Mouse (Mus musculus): ENCODE results near the gene Pde4d. TPM values are rescaled to one million over a fixed set of nuclear protein-coding genes. Genes with fewer than 3 reads are reported as not detected.

Gene Pde4d
- polyA plus RNA-seq, 1 experiment from 2014 or later: 13.6 TPM

- Histone ChIP-seq H3K4me3 (ENCODE audit: low read depth, low read length) (no peak overlapping the region), H3K36me3 (ENCODE audit: control insufficient read depth, insufficient read depth, low read length) (no peaks in the 10 kb centered on the region), H3K4me1 (ENCODE audit: control insufficient read depth, insufficient read depth, low read length) (no peaks in the 10 kb centered on the region), H3K4me2 (ENCODE audit: low read depth, low read length) (no peak overlapping the region), H3K9ac (ENCODE audit: low read depth, low read length) (no peak overlapping the region), H3K27me3 (replicated peaks; ENCODE audit: control insufficient read depth, insufficient read depth, low read length) (no peaks in the 10 kb centered on the region), H3K27ac (replicated peaks; ENCODE audit: low read depth, low read length) (no peak overlapping the region), H3K9me3 (ENCODE audit: control insufficient read depth, low read length) (no peaks in the 10 kb centered on the region)
- DNase-seq (ENCODE audit: low spot score) (no peak), ATAC-seq (ENCODE audit: low read depth) (no peak)
- WGBS: 93% methylated on average over 16 of the region's 16 CpGs
Measured at GRCm38 (mm10) chr13:109208607-109209006, 758.9 kb downstream of the Pde4d start.

- Histone ChIP-seq H3K4me2 (ENCODE audit: low read depth, low read length) (no peak overlapping the region), H3K27me3 (replicated peaks; ENCODE audit: control insufficient read depth, insufficient read depth, low read length) (no peaks in the 10 kb centered on the region), H3K4me3 (ENCODE audit: low read depth, low read length) (no peak overlapping the region), H3K9me3 (ENCODE audit: control insufficient read depth, low read length) (no peaks in the 10 kb centered on the region), H3K27ac (replicated peaks; ENCODE audit: low read depth, low read length) (no peak overlapping the region), H3K4me1 (ENCODE audit: control insufficient read depth, insufficient read depth, low read length) (no peaks in the 10 kb centered on the region), H3K9ac (ENCODE audit: low read depth, low read length) (no peak overlapping the region), H3K36me3 (ENCODE audit: control insufficient read depth, insufficient read depth, low read length) (no peaks in the 10 kb centered on the region)
- 65% methylated on average over 6 of the region's 6 CpGs for WGBS
- ATAC-seq (ENCODE audit: low read depth) (no peak), DNase-seq (ENCODE audit: low spot score) (no peak)
Measured at GRCm38 (mm10) chr13:109209413-109209812, 759.7 kb downstream of the Pde4d start.

GRCm38 (mm10) chr13:109210403-109210802 lies 760.7 kb downstream of the Pde4d start:
- no peaks in the 10 kb centered on the region for H3K4me1 ChIP-seq (ENCODE audit: control insufficient read depth, insufficient read depth, low read length)
- 5% methylated on average over 4 of the region's 4 CpGs for WGBS
- ATAC-seq (ENCODE audit: low read depth) (no peak), DNase-seq (ENCODE audit: low spot score) (peak; percentile 71)
- no peaks in the 10 kb centered on the region for H3K36me3 ChIP-seq (ENCODE audit: control insufficient read depth, insufficient read depth, low read length)
- H3K9ac ChIP-seq (ENCODE audit: low read depth, low read length): no peak overlapping the region
- H3K4me3 ChIP-seq (ENCODE audit: low read depth, low read length): no peak overlapping the region
- H3K9me3 ChIP-seq (ENCODE audit: control insufficient read depth, low read length): no peaks in the 10 kb centered on the region
- no peak overlapping the region for H3K4me2 ChIP-seq (ENCODE audit: low read depth, low read length)
- H3K27me3 ChIP-seq (replicated peaks; ENCODE audit: control insufficient read depth, insufficient read depth, low read length): no peaks in the 10 kb centered on the region
- no peak overlapping the region for H3K27ac ChIP-seq (replicated peaks; ENCODE audit: low read depth, low read length)

- Histone ChIP-seq H3K4me3 (ENCODE audit: low read depth, low read length) (no peak overlapping the region), H3K4me2 (ENCODE audit: low read depth, low read length) (peak overlapping the region; percentile 40), H3K27ac (replicated peaks; ENCODE audit: low read depth, low read length) (no peak overlapping the region), H3K9ac (ENCODE audit: low read depth, low read length) (0 out of 2 replicates have a peak overlapping the region, but pooled peaks have one; percentile 37), H3K9me3 (ENCODE audit: control insufficient read depth, low read length) (no peaks in the 10 kb centered on the region), H3K4me1 (ENCODE audit: control insufficient read depth, insufficient read depth, low read length) (no peaks in the 10 kb centered on the region), H3K27me3 (replicated peaks; ENCODE audit: control insufficient read depth, insufficient read depth, low read length) (no peaks in the 10 kb centered on the region), H3K36me3 (ENCODE audit: control insufficient read depth, insufficient read depth, low read length) (no peaks in the 10 kb centered on the region)
- 62% methylated on average over 8 of the region's 8 CpGs for WGBS
- ATAC-seq (ENCODE audit: low read depth) (no peak), DNase-seq (ENCODE audit: low spot score) (no peak)
Measured at GRCm38 (mm10) chr13:109211471-109211870, 761.7 kb downstream of the Pde4d start.

GRCm38 (mm10) chr13:109211941-109212487 lies 762.3 kb downstream of the Pde4d start:
- no peaks in the 10 kb centered on the region for H3K4me1 ChIP-seq (ENCODE audit: control insufficient read depth, insufficient read depth, low read length)
- ATAC-seq (ENCODE audit: low read depth): no peak
- no peaks in the 10 kb centered on the region for H3K27me3 ChIP-seq (replicated peaks; ENCODE audit: control insufficient read depth, insufficient read depth, low read length)
- 45% methylated on average over 16 of the region's 16 CpGs for WGBS
- DNase-seq (ENCODE audit: low spot score): no peak
- peak overlapping the region; percentile 40 for H3K4me2 ChIP-seq (ENCODE audit: low read depth, low read length)
- H3K9me3 ChIP-seq (ENCODE audit: control insufficient read depth, low read length): no peaks in the 10 kb centered on the region
- H3K27ac ChIP-seq (replicated peaks; ENCODE audit: low read depth, low read length): no peak overlapping the region
- H3K36me3 ChIP-seq (ENCODE audit: control insufficient read depth, insufficient read depth, low read length): no peaks in the 10 kb centered on the region
- peak overlapping the region; percentile 37; the same call in 1 of the 2 replicates for H3K9ac ChIP-seq (ENCODE audit: low read depth, low read length)
- peak overlapping the region; percentile 11; the same call in 1 of the 2 replicates for H3K4me3 ChIP-seq (ENCODE audit: low read depth, low read length)

- Histone ChIP-seq H3K4me1 (ENCODE audit: control insufficient read depth, insufficient read depth, low read length) (no peaks in the 10 kb centered on the region), H3K9me3 (ENCODE audit: control insufficient read depth, low read length) (no peaks in the 10 kb centered on the region), H3K36me3 (ENCODE audit: control insufficient read depth, insufficient read depth, low read length) (no peaks in the 10 kb centered on the region), H3K4me2 (ENCODE audit: low read depth, low read length) (peak overlapping the region; percentile 46), H3K27ac (replicated peaks; ENCODE audit: low read depth, low read length) (no peak overlapping the region), H3K27me3 (replicated peaks; ENCODE audit: control insufficient read depth, insufficient read depth, low read length) (no peaks in the 10 kb centered on the region), H3K9ac (ENCODE audit: low read depth, low read length) (no peak overlapping the region), H3K4me3 (ENCODE audit: low read depth, low read length) (peak overlapping the region; percentile 15)
- WGBS: 29% methylated on average over 13 of the region's 13 CpGs
- ATAC-seq (ENCODE audit: low read depth): no peak
- DNase-seq (ENCODE audit: low spot score): peak; percentile 61
Measured at GRCm38 (mm10) chr13:109212788-109213473, 763.2 kb downstream of the Pde4d start.

- H3K9me3 ChIP-seq (ENCODE audit: control insufficient read depth, low read length): no peaks in the 10 kb centered on the region
- H3K36me3 ChIP-seq (ENCODE audit: control insufficient read depth, insufficient read depth, low read length): no peaks in the 10 kb centered on the region
- no peak overlapping the region for H3K9ac ChIP-seq (ENCODE audit: low read depth, low read length)
- H3K27ac ChIP-seq (replicated peaks; ENCODE audit: low read depth, low read length): no peak overlapping the region
- no peak overlapping the region for H3K4me3 ChIP-seq (ENCODE audit: low read depth, low read length)
- H3K4me2 ChIP-seq (ENCODE audit: low read depth, low read length): no peak overlapping the region
- DNase-seq (ENCODE audit: low spot score): no peak
- ATAC-seq (ENCODE audit: low read depth): no peak
- H3K27me3 ChIP-seq (replicated peaks; ENCODE audit: control insufficient read depth, insufficient read depth, low read length): no peaks in the 10 kb centered on the region
- WGBS: 80% methylated on average over 8 of the region's 8 CpGs
- no peaks in the 10 kb centered on the region for H3K4me1 ChIP-seq (ENCODE audit: control insufficient read depth, insufficient read depth, low read length)
Measured at GRCm38 (mm10) chr13:109219019-109219725, 769.4 kb downstream of the Pde4d start.

- Histone ChIP-seq H3K9me3 (ENCODE audit: control insufficient read depth, low read length) (no peaks in the 10 kb centered on the region), H3K9ac (ENCODE audit: low read depth, low read length) (no peak overlapping the region), H3K27ac (replicated peaks; ENCODE audit: low read depth, low read length) (no peak overlapping the region), H3K4me1 (ENCODE audit: control insufficient read depth, insufficient read depth, low read length) (peaks cover 14% of the 10 kb centered on the region), H3K4me3 (ENCODE audit: low read depth, low read length) (peak overlapping the region; percentile 21), H3K27me3 (replicated peaks; ENCODE audit: control insufficient read depth, insufficient read depth, low read length) (no peaks in the 10 kb centered on the region), H3K4me2 (ENCODE audit: low read depth, low read length) (peak overlapping the region; percentile 55), H3K36me3 (ENCODE audit: control insufficient read depth, insufficient read depth, low read length) (no peaks in the 10 kb centered on the region)
- 21% methylated on average over 8 of the region's 8 CpGs for WGBS
- ATAC-seq (ENCODE audit: low read depth): peak; percentile 75
- peak; percentile 76 for DNase-seq (ENCODE audit: low spot score)
Measured at GRCm38 (mm10) chr13:109228967-109229617, 779.3 kb downstream of the Pde4d start.

Measured in embryonic facial prominence, embryonic 14.5 days (tissue).